Mouse (Mus musculus) midbrain, postnatal 0 days (tissue): ENCODE data around the gene 1700001F09Rik. TPM values are rescaled to one million over a fixed set of nuclear protein-coding genes. Genes with fewer than 3 reads are reported as not detected.
"Not testable (repeated sequence)": the region's sequence is repeated elsewhere in the genome, so short reads cannot be mapped to it uniquely, and the experiment has no call there.

Experiments used
- ATAC-seq: fragments of 200-750 bp; cut with Nextera tagmentation; 2 replicates; pipeline ENCODE4 v1.8.0; 2017; ENCODE audit warnings: moderate number of reproducible peaks, mild to moderate bottlenecking, moderate TSS enrichment, moderate library complexity; ENCODE audit not compliant: low FRiP score
- DNase-seq: peaks from one replicate; pipeline ENCODE4 v3.0.0-alpha.2; 2015; ENCODE audit warnings: low spot score
- H3K27ac ChIP-seq: fragments of 300-500 bp; sonication (generic); 2 replicates; pipeline ENCODE4 v1.5.1; 2014; ENCODE audit warnings: low read depth, mild to moderate bottlenecking, low read length, mixed read lengths
- H3K27me3 ChIP-seq: fragments of 300-500 bp; sonication (generic); 2 replicates; pipeline ENCODE4 v1.6.1; 2014; ENCODE audit warnings: low read length, control low read depth, mixed read lengths; ENCODE audit not compliant: insufficient read depth
- H3K36me3 ChIP-seq: fragments of 300-500 bp; sonication (generic); 2 replicates; pipeline ENCODE4 v1.6.1; 2014; ENCODE audit warnings: low read length, control low read depth, mixed read lengths; ENCODE audit not compliant: insufficient read depth
- H3K4me1 ChIP-seq: fragments of 300-500 bp; sonication (generic); 2 replicates; pipeline ENCODE4 v1.6.1; 2014; ENCODE audit warnings: mild to moderate bottlenecking, control low read depth, antibody characterized with exemption, low read length, mixed read lengths; ENCODE audit not compliant: insufficient read depth
- H3K4me2 ChIP-seq: fragments of 300-500 bp; sonication (generic); 2 replicates; pipeline ENCODE4 v1.6.1; 2014; ENCODE audit warnings: low read depth, mild to moderate bottlenecking, low read length, mixed read lengths; ENCODE audit not compliant: poor library complexity, severe bottlenecking
- H3K4me3 ChIP-seq: fragments of 300-500 bp; sonication (generic); 2 replicates; pipeline ENCODE4 v1.5.1; 2014; ENCODE audit warnings: low read depth, mild to moderate bottlenecking, low read length, moderate library complexity
- H3K9ac ChIP-seq: fragments of 300-500 bp; sonication (generic); replicated peaks from 2 replicates; pipeline ENCODE4 v1.6.1; 2014; ENCODE audit warnings: mild to moderate bottlenecking, low read length, moderate library complexity, mixed read lengths; ENCODE audit not compliant: poor library complexity, severe bottlenecking
- H3K9me3 ChIP-seq: fragments of 300-500 bp; sonication (generic); 2 replicates; pipeline ENCODE4 v1.6.1; 2016; ENCODE audit warnings: low read length, control low read depth
- WGBS: fragments of 180-500 bp; shearing (Covaris S2); extraction: QIAGEN DNeasy Blood & Tissue Kit; methylation state at CpG from one replicate; pipeline ENCODE4 v1.1.7; 2014; 5-methylcytosine and 5-hydroxymethylcytosine counted together
- polyA plus RNA-seq: library from polyadenylated mRNA; unstranded; fragments of >200 nt; fragmentation: Nextera tagmentation; extraction: Ambion mirVana; gene quantifications from 2 replicates; pipeline ENCODE4 v1.2.1, GENCODE M21; 2015
- total RNA-seq: library from RNA; depleted of rRNA; stranded (reverse); fragments of >200 nt; gene quantifications from 2 replicates; pipeline ENCODE4 v1.2.3, GENCODE M21; 2014; rRNA removed

1700001F09Rik gene
- total and polyA plus RNA-seq, 2 experiments from 2014 or later: 0.30 TPM; not detected in 1

- H3K9ac ChIP-seq, H3K36me3 ChIP-seq, H3K4me1 ChIP-seq, DNase-seq, H3K4me2 ChIP-seq, H3K27ac ChIP-seq, H3K4me3 ChIP-seq, H3K27me3 ChIP-seq, H3K9me3 ChIP-seq, ATAC-seq: not testable (repeated sequence)
- 82% methylated on average over 3 of the region's 3 CpGs for WGBS
Measured at GRCm38 (mm10) chr14:43293503-43293902, 54.1 kb downstream of the 1700001F09Rik start, which contains the start of gene Gm8127. TSS of gene Gm8127 (minus strand) at chr14:43293832.

Other genes starting within 250 kb of the 1700001F09Rik start
- 0.24 TPM in 1 of 2 replicates, not detected in the other for gene Gm8104, start 247.2 kb downstream of the 1700001F09Rik start, total RNA-seq
- gene Gm8104, start 247.2 kb downstream of the 1700001F09Rik start, polyA plus RNA-seq: 0.26 and 0.27 TPM in 2 replicates
- gene Gm7233, start 167.9 kb downstream of the 1700001F09Rik start, total RNA-seq: not detected in 2 replicates
- gene Gm7233, start 167.9 kb downstream of the 1700001F09Rik start, polyA plus RNA-seq: not detected in 2 replicates
- not detected in 2 replicates for gene Gm8122, start 112.5 kb downstream of the 1700001F09Rik start, total RNA-seq
- gene Gm8122, start 112.5 kb downstream of the 1700001F09Rik start, polyA plus RNA-seq: not detected in 2 replicates
- gene Gm8126, start 89.2 kb downstream of the 1700001F09Rik start, total RNA-seq: not detected in 2 replicates
- gene Gm8126, start 89.2 kb downstream of the 1700001F09Rik start, polyA plus RNA-seq: not detected in 2 replicates
- gene Gm9732, start 72.8 kb downstream of the 1700001F09Rik start, total RNA-seq: 0.24 TPM in 1 of 2 replicates, not detected in the other
- not detected in 2 replicates for gene Gm9732, start 72.8 kb downstream of the 1700001F09Rik start, polyA plus RNA-seq
- gene Gm8127, start 54.0 kb downstream of the 1700001F09Rik start, total RNA-seq: not detected in 2 replicates
- not detected in 2 replicates for gene Gm8127, start 54.0 kb downstream of the 1700001F09Rik start, polyA plus RNA-seq
- gene Gm8138, start 68.5 kb upstream of the 1700001F09Rik start, total RNA-seq: not detected in 2 replicates
- gene Gm8138, start 68.5 kb upstream of the 1700001F09Rik start, polyA plus RNA-seq: not detected in 2 replicates
- gene Gm5799, start 195.8 kb upstream of the 1700001F09Rik start, total RNA-seq: not detected in 2 replicates
- gene Gm5799, start 195.8 kb upstream of the 1700001F09Rik start, polyA plus RNA-seq: not detected in 2 replicates
- not detected in 2 replicates for gene Gm17654, start 231.3 kb upstream of the 1700001F09Rik start, total RNA-seq
- 0.11 TPM in 1 of 2 replicates, not detected in the other for gene Gm17654, start 231.3 kb upstream of the 1700001F09Rik start, polyA plus RNA-seq